Mouse (Mus musculus) neural tube, embryonic 10.5 days (tissue): ENCODE results near the gene Rpl9.

Experiments used
- DNase-seq: peaks from one replicate; pipeline ENCODE4 v3.0.0-alpha.2; 2017; ENCODE audit warnings: low spot score; ENCODE audit errors: extremely low spot score

Gene Rpl9

GRCm38 (mm10) chr5:65374746-65375145 is 16.5 kb downstream of the Rpl9 start:
- DNase-seq: no peak

DNA sequence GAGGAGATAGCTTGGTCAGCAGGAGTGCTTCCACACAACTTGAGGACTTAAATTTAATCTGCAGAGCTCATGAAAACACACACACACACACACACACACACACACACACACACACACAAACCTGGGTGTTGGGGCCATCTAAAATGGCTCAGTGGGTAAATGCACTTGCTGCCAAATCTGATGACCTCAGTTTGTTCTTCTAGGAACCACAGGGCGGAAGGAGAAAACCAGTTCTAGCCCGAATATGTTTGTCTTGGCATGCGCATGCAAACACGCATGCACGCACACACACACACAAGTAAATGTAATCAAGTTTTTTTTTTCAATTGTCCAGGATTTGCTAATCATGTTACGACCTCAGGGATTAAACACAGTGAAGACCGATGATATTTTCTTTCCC is 19.7 kb downstream of the Rpl9 start:
- no peak for DNase-seq

GRCm38 (mm10) chr5:65367837-65368236 is 23.4 kb downstream of the Rpl9 start:
- DNase-seq: no peak

DNA sequence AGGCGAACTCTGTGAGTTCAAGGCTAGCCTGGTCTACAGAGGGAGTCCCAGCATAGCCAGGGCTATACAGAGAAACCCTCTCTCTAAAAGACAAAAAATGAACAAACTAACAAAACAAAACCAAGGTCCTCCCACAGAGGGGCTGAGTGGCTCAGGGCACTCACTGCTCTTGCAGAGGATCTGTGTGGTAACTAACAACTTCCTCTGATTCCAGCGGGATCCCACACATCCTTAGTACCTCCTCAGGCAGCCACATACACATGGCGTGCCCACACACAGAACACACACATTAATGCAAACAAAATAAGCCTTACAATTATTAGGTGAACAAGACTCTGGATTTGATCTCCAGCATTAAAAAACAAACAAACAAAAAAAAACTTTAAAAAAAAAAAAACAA is 33.5 kb downstream of the Rpl9 start:
- no peak for DNase-seq

DNA sequence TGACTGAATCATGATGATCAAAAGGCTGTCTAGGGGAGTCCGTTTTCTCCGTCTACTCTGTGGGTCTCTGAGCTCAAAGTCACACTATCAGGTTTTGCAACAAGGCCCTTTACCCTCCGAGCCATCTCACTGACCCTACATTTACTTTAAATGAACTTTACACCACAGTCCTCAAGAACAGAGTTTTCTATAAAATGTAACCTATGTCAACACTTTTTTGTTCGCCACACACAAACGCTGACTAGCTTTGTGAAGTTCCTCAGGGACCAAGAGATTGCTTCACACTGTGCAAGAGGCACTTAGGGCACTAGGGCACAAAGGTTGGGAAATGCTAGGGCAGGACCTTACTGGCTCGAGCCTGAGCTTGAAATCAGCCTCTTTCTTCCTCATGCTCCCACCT is 34.4 kb downstream of the Rpl9 start:
- no peak for DNase-seq

- no peak for DNase-seq
These were observed 36.3 kb downstream of the Rpl9 start for GRCm38 (mm10) chr5:65354985-65355384.

GRCm38 (mm10) chr5:65354097-65354496 is 37.1 kb downstream of the Rpl9 start:
- no peak for DNase-seq

DNA sequence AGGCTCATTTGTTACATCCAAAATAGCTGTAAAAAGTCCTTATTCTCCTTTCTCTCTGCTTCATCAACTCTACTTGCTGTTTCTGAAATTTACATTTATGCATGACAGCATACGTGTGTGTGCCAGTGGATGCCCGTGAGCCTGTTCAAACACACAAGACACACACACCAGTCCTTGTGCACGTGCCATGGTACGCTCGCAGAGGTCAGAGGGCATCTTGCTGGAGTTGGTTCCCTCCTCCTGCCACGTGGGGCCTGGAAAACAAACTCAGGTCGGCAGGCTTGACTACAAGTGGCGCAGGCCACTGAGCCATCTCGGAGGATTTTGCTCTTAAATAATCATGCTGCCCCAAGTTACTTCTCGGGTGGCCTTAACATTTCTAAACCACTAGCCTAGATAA is 40.7 kb downstream of the Rpl9 start:
- no peak for DNase-seq

- DNase-seq: no peak
These were observed 43.1 kb downstream of the Rpl9 start, which contains the start of gene Klb for GRCm38 (mm10) chr5:65348168-65348567. Gene Klb, plus strand, starts transcription at chr5:65348314.

DNA sequence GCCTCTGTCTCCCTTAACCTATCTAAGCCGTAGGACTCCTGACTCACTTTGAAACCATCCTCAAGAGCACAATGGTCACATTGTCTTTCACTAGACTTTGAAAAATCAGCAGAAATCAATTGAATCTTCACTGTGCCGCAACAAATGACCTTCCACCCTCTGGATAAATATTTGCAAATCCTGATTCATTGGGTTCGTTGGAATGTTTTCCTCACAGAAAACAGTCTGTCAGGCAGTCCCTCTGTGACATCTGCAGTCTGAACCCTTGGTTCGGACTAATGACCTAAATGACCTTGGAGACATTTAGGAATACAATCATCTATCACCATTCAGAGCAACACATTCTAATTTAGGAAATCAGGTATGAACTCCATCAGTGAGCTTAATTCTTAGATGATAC is 51.1 kb downstream of the Rpl9 start:
- no peak for DNase-seq

- no peak for DNase-seq
These were observed 52.9 kb downstream of the Rpl9 start for GRCm38 (mm10) chr5:65338394-65338793.
